Mouse (Mus musculus) bone marrow, adult 2 months (tissue): Measurements from ENCODE around the gene Hivep3. TPM values are rescaled to one million over a fixed set of nuclear protein-coding genes. Genes with fewer than 3 reads are reported as not detected.

Experiments
- H3K27ac ChIP-seq: fragments of 200-500 bp; 2 replicates; pipeline ENCODE4 v1.5.1; 2012; ENCODE audit warnings: low read depth, mild to moderate bottlenecking, control low read depth, inconsistent platforms, low read length; ENCODE audit not compliant: control insufficient read depth, poor library complexity, insufficient read depth
- H3K4me1 ChIP-seq: fragments of 200-500 bp; 2 replicates; pipeline ENCODE4 v1.6.1; 2011; ENCODE audit warnings: low read length; ENCODE audit not compliant: control insufficient read depth, insufficient read depth
- H3K4me3 ChIP-seq: fragments of 200-500 bp; replicated peaks from 2 replicates; pipeline ENCODE3; 2011; ENCODE audit warnings: mild to moderate bottlenecking, low read depth, low read length, control low read depth; ENCODE audit not compliant: control insufficient read depth
- CTCF ChIP-seq: fragments of 200-500 bp; IDR thresholded peaks from 2 replicates; pipeline ENCODE4 v1.5.1; 2011; ENCODE audit warnings: low read length, control low read depth; ENCODE audit not compliant: control insufficient read depth, insufficient read depth
- POLR2A ChIP-seq: fragments of 200-500 bp; IDR thresholded peaks from 2 replicates; pipeline ENCODE4 v1.6.1; 2011; ENCODE audit warnings: low read depth, mild to moderate bottlenecking, control low read depth, low read length, borderline replicate concordance; ENCODE audit not compliant: control insufficient read depth
- WGBS: fragments of 180-500 bp; shearing (Covaris S2); methylation state at CpG from one replicate; pipeline ENCODE4 v1.1.7; 2018; 5-methylcytosine and 5-hydroxymethylcytosine counted together
- polyA plus RNA-seq: library from polyadenylated mRNA; stranded (reverse); fragments of >200 nt; gene quantifications from 2 replicates; pipeline ENCODE4 v1.2.4, GENCODE M21; 2011; ENCODE audit warnings: low replicate concordance; ENCODE audit not compliant: missing spikeins, insufficient read depth, insufficient read length

Hivep3 gene
- polyA plus RNA-seq, 1 experiment: 7.3 TPM

DNA sequence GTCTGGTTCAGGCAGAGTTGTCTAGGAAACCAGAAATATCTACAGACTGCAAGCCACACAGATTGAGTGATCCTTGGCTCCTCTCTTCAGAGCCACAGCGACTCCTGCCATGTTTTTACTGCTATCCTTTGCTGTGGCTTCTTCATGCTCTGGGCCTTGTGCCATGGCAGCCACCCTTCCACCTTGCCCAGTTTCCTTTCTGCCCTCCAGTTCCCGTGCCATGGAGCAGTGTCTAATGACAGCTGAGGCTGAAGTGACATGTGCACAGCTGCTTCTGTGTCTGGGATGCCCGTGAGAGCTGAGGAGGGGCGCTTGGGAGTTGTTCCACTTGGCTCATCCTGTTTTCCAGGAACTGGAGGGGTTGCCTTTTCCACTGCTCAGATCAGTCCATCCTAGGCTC is 127.4 kb downstream of the Hivep3 start:
- Histone ChIP-seq H3K4me1 (no peaks in the 10 kb centered on the region), H3K27ac (no peak overlapping the region), H3K4me3 (no peak overlapping the region)
- 54% methylated on average over 4 of the region's 4 CpGs for WGBS
- TF ChIP-seq POLR2A: no peak

DNA sequence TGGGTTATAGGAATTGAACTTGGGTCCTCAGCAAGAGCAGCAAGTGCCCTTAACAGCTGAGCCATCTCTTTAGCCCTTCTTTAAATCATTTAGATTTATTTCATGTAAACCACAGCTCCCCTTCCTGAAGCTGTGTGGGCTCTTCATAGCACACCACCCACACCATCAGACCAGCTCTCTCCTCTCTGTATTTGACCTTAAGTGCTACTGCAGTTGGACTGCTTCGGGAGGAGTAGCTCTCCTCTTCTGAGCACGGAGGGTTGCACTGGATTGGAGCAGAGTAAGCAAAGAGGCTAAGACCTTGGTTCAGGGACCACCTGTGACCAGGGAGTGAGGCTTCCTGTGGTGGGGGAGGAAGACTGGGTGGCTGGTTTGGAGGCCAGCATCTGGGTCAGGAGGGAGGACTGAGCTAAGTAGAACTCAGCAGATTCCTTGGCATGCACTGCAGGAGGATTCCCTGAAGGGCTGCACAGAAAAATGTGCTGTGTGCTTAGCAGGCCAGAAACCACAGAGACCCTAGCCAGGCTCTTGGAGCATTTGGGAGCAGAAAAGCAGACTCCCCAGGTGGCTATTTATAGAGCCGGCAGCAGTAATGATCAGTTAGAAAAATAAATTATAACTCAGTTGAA is 132.4 kb downstream of the Hivep3 start:
- Histone ChIP-seq H3K27ac (no peak overlapping the region), H3K4me3 (no peak overlapping the region), H3K4me1 (no peaks in the 10 kb centered on the region)
- TF ChIP-seq POLR2A: no peak
- TF ChIP-seq CTCF: no peak
- 25% methylated on average over 3 of the region's 3 CpGs for WGBS

DNA sequence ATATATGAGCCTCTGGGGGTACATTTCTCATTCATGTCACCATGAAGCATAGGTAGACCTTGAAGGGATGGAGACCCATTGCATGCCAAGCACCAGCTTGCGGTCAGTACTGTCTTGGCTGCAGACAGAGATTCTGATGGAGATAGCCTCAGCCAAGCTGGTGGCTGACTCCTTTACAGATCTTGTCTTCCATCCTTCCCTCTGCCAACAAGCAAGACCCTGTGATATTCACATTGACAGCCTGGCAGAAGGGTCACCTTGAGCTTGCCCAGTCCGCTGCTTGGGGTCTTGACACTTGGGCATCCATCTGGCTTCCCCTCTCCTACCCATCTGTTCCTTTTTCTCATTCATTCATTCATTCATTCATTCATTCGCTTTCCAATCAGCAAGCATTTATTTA is 133.5 kb downstream of the Hivep3 start:
- Histone ChIP-seq H3K27ac (no peak overlapping the region), H3K4me3 (no peak overlapping the region), H3K4me1 (no peaks in the 10 kb centered on the region)
- TF ChIP-seq CTCF: no peak
- no peak for TF ChIP-seq POLR2A
- WGBS: 81% methylated on average over 3 of the region's 3 CpGs

DNA sequence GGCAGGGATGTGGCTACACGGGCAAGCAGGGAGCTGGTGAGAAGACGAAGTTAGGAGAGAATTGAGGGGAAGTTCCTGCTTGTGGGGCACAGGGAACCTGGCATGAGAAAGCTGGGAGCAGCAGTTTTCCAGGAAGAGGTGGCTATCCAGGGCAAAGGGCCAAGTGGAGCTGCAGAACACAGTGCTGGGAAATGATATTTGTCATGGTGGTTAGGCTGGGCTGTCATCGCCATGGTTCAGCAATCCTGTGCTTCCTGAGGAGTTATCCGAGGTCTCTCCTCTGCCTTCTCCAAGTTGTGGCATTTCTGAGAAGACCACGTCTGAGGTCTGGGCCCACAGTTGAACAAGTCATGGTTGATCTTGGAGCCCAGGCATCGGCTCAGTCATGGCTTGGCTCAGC is 136.8 kb downstream of the Hivep3 start:
- 57% methylated on average over 6 of the region's 6 CpGs for WGBS
- no peak for TF ChIP-seq POLR2A
- no peak for TF ChIP-seq CTCF
- Histone ChIP-seq H3K4me3 (no peak overlapping the region), H3K4me1 (no peaks in the 10 kb centered on the region), H3K27ac (no peak overlapping the region)

DNA sequence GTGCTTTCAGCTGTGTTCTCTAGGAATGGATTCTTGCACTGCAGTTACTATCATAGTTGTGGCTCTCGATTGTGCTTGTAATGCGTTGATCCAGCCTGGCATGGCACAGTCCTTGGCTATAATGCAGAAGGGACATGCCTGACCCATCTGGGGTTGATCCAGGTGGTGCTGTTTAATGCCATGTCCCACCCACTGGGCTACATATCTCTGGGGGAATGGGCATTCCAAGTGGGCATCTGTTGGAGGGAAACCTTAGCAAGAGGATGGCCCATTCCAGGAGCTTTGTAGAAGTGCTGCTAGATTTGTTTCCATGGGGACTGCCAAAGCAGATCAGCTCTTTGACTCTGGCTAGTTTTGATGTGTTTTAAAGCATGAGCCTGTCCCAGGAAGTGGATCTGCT is 137.9 kb downstream of the Hivep3 start:
- H3K4me3 ChIP-seq: no peak overlapping the region
- no peaks in the 10 kb centered on the region for H3K4me1 ChIP-seq
- TF ChIP-seq CTCF: no peak
- TF ChIP-seq POLR2A: no peak
- no peak overlapping the region for H3K27ac ChIP-seq
- 83% methylated on average over 2 of the region's 2 CpGs for WGBS

DNA sequence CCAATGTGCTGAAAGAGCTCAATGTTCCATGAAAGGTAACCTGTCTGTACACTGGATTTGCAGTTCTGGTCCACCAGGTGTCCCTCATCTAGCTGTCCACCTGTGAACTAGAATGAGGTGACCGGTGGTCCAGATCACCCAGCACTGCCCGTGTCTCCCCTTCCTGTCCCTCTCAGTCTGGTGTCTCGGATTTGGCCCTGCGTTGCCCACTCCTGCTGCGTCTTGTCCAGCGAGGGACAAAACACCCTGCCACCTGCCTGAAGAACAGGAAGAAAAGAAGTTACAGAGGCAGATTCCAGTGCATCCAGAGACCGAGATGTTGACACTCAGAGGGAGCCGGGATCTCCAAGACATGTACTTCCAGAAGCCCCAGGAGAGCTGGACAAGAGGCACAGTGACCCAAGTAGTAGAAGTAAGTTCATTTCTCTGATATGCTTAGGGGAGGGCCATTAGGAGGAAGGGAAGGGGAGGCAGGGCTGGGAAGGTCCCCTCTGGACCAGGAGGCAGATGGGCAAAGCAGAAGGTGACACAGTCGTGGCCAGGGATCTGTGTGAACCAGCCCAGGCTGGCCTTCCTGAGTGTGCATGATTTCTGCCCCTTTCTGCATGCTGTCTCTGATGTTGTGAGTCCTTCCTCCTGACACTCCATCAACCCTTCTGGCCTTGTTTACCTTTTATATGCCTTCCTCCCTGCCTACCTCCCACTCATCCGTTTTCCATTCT is 138.4 kb downstream of the Hivep3 start:
- H3K27ac ChIP-seq: no peak overlapping the region
- no peaks in the 10 kb centered on the region for H3K4me1 ChIP-seq
- no peak overlapping the region for H3K4me3 ChIP-seq
- TF ChIP-seq CTCF: no peak
- TF ChIP-seq POLR2A: no peak
- WGBS: 86% methylated on average over 10 of the region's 10 CpGs

DNA sequence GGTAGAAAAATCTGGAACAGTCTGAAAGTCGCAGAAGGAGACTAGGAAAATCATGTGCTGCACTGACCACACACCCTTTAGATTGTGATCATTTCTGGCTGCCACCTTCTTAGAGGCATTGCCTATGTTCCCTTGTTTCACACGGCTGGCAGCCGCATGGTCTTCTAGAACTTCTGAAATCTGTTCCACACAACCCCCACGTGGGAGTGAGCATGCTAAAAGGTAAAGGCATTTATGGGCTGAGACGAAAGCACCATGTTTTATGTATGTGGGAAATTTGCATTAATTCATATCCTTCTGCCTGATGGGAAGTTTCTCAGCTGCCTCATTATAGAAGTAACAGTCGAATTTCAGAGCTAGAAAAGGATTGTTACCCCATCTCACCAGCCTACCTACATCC is 140.4 kb downstream of the Hivep3 start:
- TF ChIP-seq CTCF (no peak), POLR2A (no peak)
- H3K27ac ChIP-seq: no peak overlapping the region
- 73% methylated on average over 6 of the region's 6 CpGs for WGBS
- no peaks in the 10 kb centered on the region for H3K4me1 ChIP-seq
- H3K4me3 ChIP-seq: no peak overlapping the region

DNA sequence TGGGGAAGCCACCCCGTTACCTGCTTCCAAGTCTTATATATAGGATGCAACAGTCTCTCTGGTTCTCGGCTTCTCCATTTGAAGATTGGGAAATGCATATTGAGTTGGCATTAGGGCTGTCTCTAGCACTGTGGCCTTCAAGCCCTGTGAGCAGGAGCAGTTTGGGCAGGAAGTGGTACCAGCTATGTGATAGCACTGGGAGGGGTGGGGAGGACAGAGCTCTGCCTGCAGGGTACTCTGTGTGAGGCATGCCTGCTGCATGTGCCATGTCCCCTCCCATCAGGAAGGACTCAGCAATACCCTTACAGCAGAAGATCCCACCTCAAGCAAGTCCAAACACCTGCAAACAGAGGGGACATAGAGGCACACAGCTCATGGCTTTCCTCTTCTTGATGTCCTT is 142.0 kb downstream of the Hivep3 start:
- Histone ChIP-seq H3K27ac (no peak overlapping the region), H3K4me3 (no peak overlapping the region), H3K4me1 (no peaks in the 10 kb centered on the region)
- TF ChIP-seq POLR2A: no peak
- TF ChIP-seq CTCF: no peak
- 33% methylated on average over 2 of the region's 2 CpGs for WGBS

DNA sequence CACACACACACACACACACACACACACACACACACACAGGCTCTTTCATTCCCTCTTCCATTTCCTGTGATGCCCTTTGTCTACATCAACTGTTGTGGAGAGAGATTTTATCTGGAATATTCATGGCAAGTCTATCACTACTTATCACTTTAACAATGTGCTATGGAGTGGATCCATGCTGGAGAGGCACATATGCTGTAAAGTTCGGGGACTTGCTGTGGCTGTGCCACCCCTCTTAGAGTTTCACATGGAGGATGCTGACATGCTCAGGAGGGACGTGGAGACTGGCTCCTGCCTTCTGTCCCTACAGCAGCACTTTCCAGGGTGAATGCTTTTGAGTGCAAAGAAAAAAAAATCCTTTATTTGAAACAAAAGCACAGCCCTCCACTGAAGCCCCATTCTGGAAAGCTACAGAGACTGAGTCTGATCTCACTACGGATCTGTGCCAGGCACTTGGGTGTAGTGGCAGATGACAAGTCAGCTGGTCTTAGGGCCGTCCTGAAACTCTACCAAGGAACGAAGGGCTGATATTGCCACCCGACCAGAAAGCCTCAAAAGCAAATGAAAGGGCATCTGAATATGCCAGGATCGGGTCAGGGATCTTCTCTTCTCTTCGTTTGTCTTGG is 143.1 kb downstream of the Hivep3 start:
- Histone ChIP-seq H3K4me3 (no peak overlapping the region), H3K27ac (no peak overlapping the region), H3K4me1 (no peaks in the 10 kb centered on the region)
- 79% methylated on average over 8 of the region's 8 CpGs for WGBS
- TF ChIP-seq POLR2A: no peak
